Mouse (Mus musculus) heart, adult 2 months (tissue): ENCODE measurements at regions not wholly inside any gene's neighbourhood (a gene's known extent, or its start where the extent isn't known, plus 50 kb on each side); places are given as distances from the start of the nearest gene placed in this dataset.

Experiments used
- CTCF ChIP-seq: fragments of 200-600 bp; IDR thresholded peaks from 2 replicates; pipeline ENCODE4 v1.8.1; 2022; ENCODE audit warnings: antibody characterized with exemption, mild to moderate bottlenecking, moderate library complexity
- EP300 ChIP-seq: fragments of 200-500 bp; IDR thresholded peaks from 2 replicates; pipeline ENCODE4 v1.6.1; 2011; ENCODE audit warnings: low read depth, low read length, control low read depth; ENCODE audit not compliant: insufficient read depth

GRCm38 (mm10) chr17:50442905-50443304 lies 66.3 kb upstream of the Plcl2 start:
- TF ChIP-seq CTCF (no peak), EP300 (no peak)
